Mouse (Mus musculus) liver, embryonic 14.5 days (tissue): ENCODE data around the gene Yap1. TPM values are rescaled to one million over a fixed set of nuclear protein-coding genes. Genes with fewer than 3 reads are reported as not detected.

Experiments
- ATAC-seq: fragments of 200-750 bp; cut with Nextera tagmentation; 2 replicates; pipeline ENCODE4 v1.8.0; 2017; ENCODE audit warnings: moderate number of reproducible peaks, mild to moderate bottlenecking, moderate library complexity; ENCODE audit not compliant: insufficient read depth
- DNase-seq, 3 experiments: peaks; one replicate each; pipeline ENCODE4 v3.0.0-alpha.2; 2012 to 2013; ENCODE audit warnings: low read depth in 3 of 3, low spot score in 3 of 3
- H3K27ac ChIP-seq: fragments of 300-500 bp; sonication (generic); 2 replicates; pipeline ENCODE4 v1.5.1; 2014; ENCODE audit warnings: moderate library complexity, mild to moderate bottlenecking, control low read depth, inconsistent platforms
- H3K27me3 ChIP-seq: fragments of 300-500 bp; sonication (generic); 2 replicates; pipeline ENCODE4 v1.6.1; 2014; ENCODE audit warnings: mild to moderate bottlenecking, low read length, moderate library complexity; ENCODE audit not compliant: control insufficient read depth, insufficient read depth
- H3K36me3 ChIP-seq: fragments of 300-500 bp; sonication (generic); replicated peaks from 2 replicates; pipeline ENCODE4 v1.6.1; 2014; ENCODE audit warnings: low read depth; ENCODE audit not compliant: control insufficient read depth, insufficient read depth
- H3K4me1 ChIP-seq, 2 experiments: fragments of 200-500 bp in 1 of 2; fragments of 300-500 bp in 1 of 2; sonication (generic) in 1 of 2; replicated peaks; 2 replicates each; pipeline ENCODE4 v1.6.1; 2012 to 2014; ENCODE audit warnings: antibody characterized with exemption in 1 of 2, inconsistent platforms in 1 of 2, low read length in 1 of 2; ENCODE audit not compliant: control insufficient read depth in 2 of 2, insufficient read depth in 2 of 2
- H3K4me2 ChIP-seq: fragments of 300-500 bp; sonication (generic); 2 replicates; pipeline ENCODE4 v1.6.1; 2014; ENCODE audit warnings: low read depth, mild to moderate bottlenecking, control low read depth, moderate library complexity
- H3K4me3 ChIP-seq, 2 experiments: fragments of 200-500 bp in 1 of 2; fragments of 300-500 bp in 1 of 2; sonication (generic) in 1 of 2; 2 replicates each; pipeline ENCODE4 v1.5.1; 2012 to 2014; ENCODE audit warnings: low read depth in 2 of 2, low read length in 2 of 2, mild to moderate bottlenecking in 2 of 2, control low read depth in 1 of 2, inconsistent platforms in 1 of 2, moderate library complexity in 1 of 2; ENCODE audit not compliant: insufficient read depth in 1 of 2
- H3K9ac ChIP-seq: fragments of 300-500 bp; sonication (generic); replicated peaks from 2 replicates; pipeline ENCODE4 v1.6.1; 2014; ENCODE audit warnings: mild to moderate bottlenecking, control low read depth, moderate library complexity
- H3K9me3 ChIP-seq: fragments of 300-500 bp; sonication (generic); 2 replicates; pipeline ENCODE4 v1.6.1; 2016; ENCODE audit warnings: low read length, mixed read lengths; ENCODE audit not compliant: control insufficient read depth
- CTCF ChIP-seq: IDR thresholded peaks from 2 replicates; pipeline ENCODE4 v1.5.1; 2016; ENCODE audit warnings: antibody characterized with exemption, low read depth, control low read depth
- EP300 ChIP-seq: IDR thresholded peaks from 2 replicates; pipeline ENCODE4 v1.6.1; 2016; ENCODE audit warnings: antibody characterized with exemption, low read depth
- WGBS: fragments of 180-500 bp; shearing (Covaris S2); extraction: QIAGEN DNeasy Blood & Tissue Kit; methylation state at CpG from one replicate; pipeline ENCODE4 v1.1.7; 2014; ENCODE audit not compliant: insufficient replicate concordance; 5-methylcytosine and 5-hydroxymethylcytosine counted together
- polyA plus RNA-seq, 2 experiments: library from polyadenylated mRNA; depleted of rRNA in 1 of 2; stranded (reverse) in 1 of 2; unstranded in 1 of 2; fragments of >200 nt; fragmentation: Nextera tagmentation in 1 of 2; extraction: Ambion mirVana in 1 of 2; gene quantifications; 2 replicates each; pipeline versions ENCODE4 v1.2.1 to v1.2.3; 2012 to 2014

Gene Yap1
- polyA plus RNA-seq, 2 experiments: 2.9 to 4.1 TPM

GRCm38 (mm10) chr9:7984287-7984686 lies 20.1 kb downstream of the Yap1 start:
- no peak for DNase-seq

DNA sequence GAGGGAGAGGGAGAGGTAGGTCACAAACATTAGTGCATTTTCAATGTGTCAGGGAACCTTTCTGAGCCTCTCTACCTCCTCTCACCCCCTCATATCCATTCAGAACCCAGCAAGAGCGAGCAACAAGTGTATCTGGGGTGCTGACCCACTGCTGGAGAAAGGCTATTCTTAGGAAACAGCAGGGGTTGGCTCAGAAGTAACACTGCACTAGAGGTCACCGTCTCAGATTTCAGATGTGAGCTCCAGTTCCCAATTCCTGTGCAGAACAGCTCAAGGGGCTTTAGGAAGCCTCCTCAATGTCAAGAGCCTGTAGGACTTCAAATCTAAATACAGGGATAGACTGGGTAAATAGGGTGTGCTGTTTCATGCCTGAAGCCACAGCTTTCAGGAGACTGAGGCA lies 20.7 kb downstream of the Yap1 start:
- 18% methylated on average over 2 of the region's 2 CpGs for WGBS
- Histone ChIP-seq H3K4me2 (no peak overlapping the region), H3K27ac (no peak overlapping the region), H3K36me3 (no peaks in the 10 kb centered on the region), H3K9ac (no peak overlapping the region), H3K9me3 (no peaks in the 10 kb centered on the region), H3K27me3 (no peaks in the 10 kb centered on the region), H3K4me1 (no peaks in the 10 kb centered on the region), H3K4me3 (no peak overlapping the region)
- no peak for TF ChIP-seq EP300
- TF ChIP-seq CTCF: no peak
- DNase-seq (no peak), ATAC-seq (no peak)

More at GRCm38 (mm10) chr9:7984287-7984686, 20.1 kb downstream of the Yap1 start:
- H3K27me3 ChIP-seq: no peaks in the 10 kb centered on the region
- H3K4me1 ChIP-seq: no peaks in the 10 kb centered on the region
- no peak for TF ChIP-seq EP300
- no peak for TF ChIP-seq CTCF
- 56% methylated on average over 4 of the region's 4 CpGs for WGBS
- ATAC-seq: no peak
- no peak overlapping the region for H3K27ac ChIP-seq
- H3K9me3 ChIP-seq: no peaks in the 10 kb centered on the region
- H3K9ac ChIP-seq: no peak overlapping the region
- H3K4me3 ChIP-seq: no peak overlapping the region
- H3K4me2 ChIP-seq: no peak overlapping the region
- no peaks in the 10 kb centered on the region for H3K36me3 ChIP-seq

DNA sequence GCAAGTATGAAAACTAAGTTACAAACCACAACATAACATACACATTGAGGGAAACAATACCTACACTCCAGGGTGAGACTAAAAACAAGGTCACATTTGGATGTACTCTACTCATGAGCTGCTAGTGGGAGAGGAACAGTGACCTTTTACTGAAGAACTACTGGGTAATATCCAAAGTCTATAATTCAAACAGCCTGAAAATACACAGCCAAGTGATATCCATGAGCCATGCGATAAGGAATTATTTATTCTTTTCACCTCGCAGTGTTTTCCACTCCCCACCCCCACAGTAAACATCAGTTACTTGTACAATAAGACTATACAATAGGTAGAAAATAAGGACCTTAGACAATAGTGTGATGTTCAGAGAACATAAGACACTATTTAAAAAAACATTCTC lies 24.2 kb downstream of the Yap1 start:
- TF ChIP-seq EP300 (no peak), CTCF (no peak)
- no peak overlapping the region for H3K4me2 ChIP-seq
- H3K4me3 ChIP-seq: no peak overlapping the region
- no peaks in the 10 kb centered on the region for H3K36me3 ChIP-seq
- ATAC-seq (no peak), DNase-seq (no peak)
- no peaks in the 10 kb centered on the region for H3K4me1 ChIP-seq
- WGBS: 65% methylated on average over 2 of the region's 2 CpGs
- no peak overlapping the region for H3K9ac ChIP-seq
- H3K27ac ChIP-seq: no peak overlapping the region
- H3K9me3 ChIP-seq: no peaks in the 10 kb centered on the region
- H3K27me3 ChIP-seq: no peaks in the 10 kb centered on the region

- TF ChIP-seq EP300: no peak
- TF ChIP-seq CTCF: no peak
- DNase-seq (no peak), ATAC-seq (no peak)
- Histone ChIP-seq H3K9ac (no peak overlapping the region), H3K4me1 (no peaks in the 10 kb centered on the region), H3K4me2 (no peak overlapping the region), H3K27me3 (no peaks in the 10 kb centered on the region), H3K9me3 (no peaks in the 10 kb centered on the region), H3K36me3 (no peaks in the 10 kb centered on the region), H3K27ac (no peak overlapping the region), H3K4me3 (no peak overlapping the region)
- 59% methylated on average over 11 of the region's 11 CpGs for WGBS
Observed at GRCm38 (mm10) chr9:7979153-7979916, 25.1 kb downstream of the Yap1 start.

DNA sequence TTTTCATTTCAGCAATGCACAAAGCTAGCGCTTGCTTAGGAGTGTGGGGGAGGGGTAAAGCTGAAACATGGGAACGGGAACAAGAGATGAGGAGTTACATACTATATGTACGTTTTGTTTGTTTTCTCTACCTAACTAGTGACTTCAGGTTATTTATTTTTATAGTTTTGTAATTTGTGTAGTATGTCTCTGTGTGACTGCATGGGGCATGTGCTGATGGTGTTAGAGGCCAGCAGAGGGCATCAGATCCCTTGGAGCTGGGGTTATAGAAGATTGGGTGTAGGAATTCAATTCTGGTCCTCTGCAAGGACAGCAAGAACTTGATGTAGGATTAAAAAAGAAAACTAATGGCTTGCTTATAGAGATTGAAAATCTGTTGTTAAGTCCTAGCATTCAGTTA lies 25.9 kb downstream of the Yap1 start:
- Histone ChIP-seq H3K9ac (no peak overlapping the region), H3K36me3 (no peaks in the 10 kb centered on the region), H3K27me3 (no peaks in the 10 kb centered on the region), H3K4me1 (no peaks in the 10 kb centered on the region), H3K4me2 (no peak overlapping the region), H3K4me3 (no peak overlapping the region), H3K27ac (no peak overlapping the region), H3K9me3 (no peaks in the 10 kb centered on the region)
- TF ChIP-seq EP300 (no peak), CTCF (peak; percentile 32; the same call in 1 of the 2 replicates)
- DNase-seq (no peak), ATAC-seq (no peak)
- WGBS: 63% methylated on average over 3 of the region's 3 CpGs
